In the genomic region with DNA sequence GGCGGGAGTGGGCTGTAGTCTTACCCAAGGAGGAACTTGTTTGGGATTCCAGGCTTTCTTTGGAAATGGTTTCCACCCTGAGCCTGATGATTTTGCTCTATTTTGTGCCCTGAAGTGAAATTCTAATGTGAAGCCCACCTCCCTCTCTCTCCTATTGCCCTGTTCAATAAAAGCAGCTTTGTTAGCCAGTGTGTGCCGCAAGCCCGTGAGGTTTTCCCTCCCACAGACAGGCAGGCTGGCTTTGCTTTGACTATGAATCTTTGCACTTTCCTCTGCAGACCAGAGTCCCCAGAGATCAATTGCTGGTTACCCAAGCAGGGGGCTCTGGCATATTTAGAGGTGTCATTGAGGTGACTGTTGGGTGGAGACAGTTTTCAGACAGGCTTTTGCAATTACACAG, we compare ENCODE assay signal across 18 mouse cellular contexts. TPM values are rescaled to one million over a fixed set of nuclear protein-coding genes. Genes with fewer than 3 reads are reported as not detected.
A peak's percentile ranks its signal among the peaks of the same experiment; 100 is the strongest.
DNase-seq lines count a peak whose midpoint lies in the region; ATAC-seq lines count a peak whose summit lies in the region.
"Had no signal": no experiment of that assay in that cellular context is flagged by ENCODE, and none has a peak within 500 bp of the region (broad histone marks: within the 10 kb centered on the region; RNA-seq: fewer than 3 reads in every experiment).

No protein-coding gene starts in this region.

- WGBS in hindbrain, embryonic 13.5 days: 55% methylated on average over 3 of the region's 3 CpGs
- WGBS in hindbrain, embryonic 16.5 days: 57% methylated on average over 3 of the region's 3 CpGs
- WGBS in embryonic facial prominence, embryonic 11.5 days: 41% methylated on average over 3 of the region's 3 CpGs
- WGBS in limb, embryonic 11.5 days: 58% methylated on average over 3 of the region's 3 CpGs

- no peaks in the 10 kb centered on the region for H3K9me3 ChIP-seq in hindbrain, embryonic 13.5 days
- H3K9me3 ChIP-seq in hindbrain, embryonic 16.5 days (ENCODE audit: control insufficient read depth, low read length): no peaks in the 10 kb centered on the region
- no peaks in the 10 kb centered on the region for H3K9me3 ChIP-seq in embryonic facial prominence, embryonic 11.5 days (replicated peaks; ENCODE audit: control insufficient read depth, low read length)
- no peaks in the 10 kb centered on the region for H3K9me3 ChIP-seq in limb, embryonic 11.5 days (ENCODE audit: control insufficient read depth, low read length)
- H3K9me3 ChIP-seq: G1E; liver, embryonic 15.5 days had no signal

- H3K4me2 ChIP-seq in hindbrain, embryonic 13.5 days: no peak overlapping the region
- no peak overlapping the region for H3K4me2 ChIP-seq in hindbrain, embryonic 16.5 days (ENCODE audit: low read length)
- H3K4me2 ChIP-seq in embryonic facial prominence, embryonic 11.5 days (ENCODE audit: low read depth, low read length): no peak overlapping the region
- no peak overlapping the region for H3K4me2 ChIP-seq in limb, embryonic 11.5 days (ENCODE audit: low read depth, severe bottlenecking)
- H3K4me2 ChIP-seq: liver, embryonic 15.5 days had no signal

- no peak overlapping the region for H3K9ac ChIP-seq in hindbrain, embryonic 13.5 days
- H3K9ac ChIP-seq in hindbrain, embryonic 16.5 days (ENCODE audit: low read depth, low read length): no peak overlapping the region
- no peak overlapping the region for H3K9ac ChIP-seq in embryonic facial prominence, embryonic 11.5 days (replicated peaks; ENCODE audit: low read length)
- H3K9ac ChIP-seq in limb, embryonic 11.5 days (ENCODE audit: low read length): no peak overlapping the region
- H3K9ac ChIP-seq: liver, embryonic 15.5 days had no signal

- no peak for DNase-seq in embryonic facial prominence, embryonic 11.5 days (ENCODE audit: low spot score)
- no peak for DNase-seq in limb, embryonic 11.5 days (ENCODE audit: low spot score)
- DNase-seq in heart, adult 9 months (ENCODE audit: low spot score in 2 of 2): no peak
- DNase-seq in lung, postnatal 25 days (ENCODE audit: low spot score): no peak
- DNase-seq: cerebellum, adult 11 months; kidney, postnatal 36 days; lung, postnatal 10 days; thymus, postnatal 14 days had no signal

- H3K4me3 ChIP-seq in hindbrain, embryonic 13.5 days: no peak overlapping the region
- H3K4me3 ChIP-seq in hindbrain, embryonic 16.5 days (ENCODE audit: low read length): no peak overlapping the region
- H3K4me3 ChIP-seq in brown adipose tissue, adult 24 weeks (ENCODE audit: insufficient read depth, low read depth, low read length): no peak overlapping the region
- H3K4me3 ChIP-seq in embryonic facial prominence, embryonic 11.5 days (ENCODE audit: low read depth, low read length): no peak overlapping the region
- H3K4me3 ChIP-seq in limb, embryonic 11.5 days (ENCODE audit: low read depth, low read length): no peak overlapping the region
- H3K4me3 ChIP-seq: gastrocnemius, adult 2 months; liver, embryonic 15.5 days; megakaryocyte, embryonic 14.5 days had no signal

- no peaks in the 10 kb centered on the region for H3K27me3 ChIP-seq in hindbrain, embryonic 13.5 days
- H3K27me3 ChIP-seq in hindbrain, embryonic 16.5 days (replicated peaks; ENCODE audit: control insufficient read depth, insufficient read depth, low read length): no peaks in the 10 kb centered on the region
- no peaks in the 10 kb centered on the region for H3K27me3 ChIP-seq in embryonic facial prominence, embryonic 11.5 days (ENCODE audit: control insufficient read depth, insufficient read depth, low read length)
- H3K27me3 ChIP-seq in limb, embryonic 11.5 days (ENCODE audit: control insufficient read depth, insufficient read depth, low read length): no peaks in the 10 kb centered on the region

- no peaks in the 10 kb centered on the region for H3K36me3 ChIP-seq in hindbrain, embryonic 13.5 days
- no peaks in the 10 kb centered on the region for H3K36me3 ChIP-seq in hindbrain, embryonic 16.5 days (ENCODE audit: control insufficient read depth, insufficient read depth, low read length)
- H3K36me3 ChIP-seq in embryonic facial prominence, embryonic 11.5 days (replicated peaks; ENCODE audit: control insufficient read depth, insufficient read depth, low read depth, low read length): no peaks in the 10 kb centered on the region
- H3K36me3 ChIP-seq in limb, embryonic 11.5 days (ENCODE audit: control insufficient read depth, insufficient read depth, low read length): no peaks in the 10 kb centered on the region
- H3K36me3 ChIP-seq: G1E; liver, embryonic 15.5 days had no signal

- peaks cover 19% of the 10 kb centered on the region for H3K4me1 ChIP-seq in hindbrain, embryonic 13.5 days (replicated peaks)
- H3K4me1 ChIP-seq in hindbrain, embryonic 16.5 days (ENCODE audit: control insufficient read depth, insufficient read depth, low read depth, low read length): peaks cover 2% of the 10 kb centered on the region; the same call in 1 of the 2 replicates
- peaks cover 13% of the 10 kb centered on the region for H3K4me1 ChIP-seq in brown adipose tissue, adult 24 weeks (ENCODE audit: control insufficient read depth, insufficient read depth, insufficient read length, low read length)
- no peaks in the 10 kb centered on the region for H3K4me1 ChIP-seq in embryonic facial prominence, embryonic 11.5 days (ENCODE audit: control insufficient read depth, insufficient read depth, low read length)
- H3K4me1 ChIP-seq in limb, embryonic 11.5 days (ENCODE audit: control insufficient read depth, insufficient read depth, low read length): peaks cover 16% of the 10 kb centered on the region
- H3K4me1 ChIP-seq: megakaryocyte, embryonic 14.5 days had no signal

- 0 out of 2 replicates have a peak overlapping the region, but pooled peaks have one; percentile 44 for H3K27ac ChIP-seq in hindbrain, embryonic 13.5 days
- no peak overlapping the region for H3K27ac ChIP-seq in hindbrain, embryonic 16.5 days (ENCODE audit: low read depth, low read length)
- peak overlapping the region; percentile 69 for H3K27ac ChIP-seq in brown adipose tissue, adult 24 weeks (replicated peaks; ENCODE audit: low read depth, low read length)
- peak overlapping the region; percentile 58; the same call in 1 of the 2 replicates for H3K27ac ChIP-seq in embryonic facial prominence, embryonic 11.5 days (replicated peaks; ENCODE audit: low read depth, low read length)
- H3K27ac ChIP-seq in limb, embryonic 11.5 days (replicated peaks; ENCODE audit: low read depth, low read length): peak overlapping the region; percentile 72
- H3K27ac ChIP-seq: gastrocnemius, adult 2 months; liver, embryonic 15.5 days had no signal

- ATAC-seq in hindbrain, embryonic 13.5 days (ENCODE audit: low FRiP score): no peak
- ATAC-seq in hindbrain, embryonic 16.5 days: no peak
- ATAC-seq in embryonic facial prominence, embryonic 11.5 days (replicated peaks; ENCODE audit: insufficient number of reproducible peaks, low FRiP score, low TSS enrichment, low read depth): no peak
- peak; percentile 52; the same call in 1 of the 2 replicates for ATAC-seq in limb, embryonic 11.5 days (ENCODE audit: insufficient number of reproducible peaks, low FRiP score, low TSS enrichment, low read depth)
- ATAC-seq: forebrain, embryonic 16.5 days had no signal

RNA-seq across cellular contexts. Expression of gene Cpa1, which starts 5.4 kb away (rescaled TPM):
- 0.71 and 1.1 TPM in 2 replicates for polyA plus RNA-seq in hindbrain, embryonic 13.5 days (2015; fragmentation: Nextera tagmentation; extraction: Ambion mirVana)
- 0.85 and 0.90 TPM in 2 replicates for polyA plus RNA-seq in hindbrain, embryonic 16.5 days (2015; fragmentation: Nextera tagmentation; extraction: Ambion mirVana)
- not detected in 2 replicates for polyA plus RNA-seq in brown adipose tissue, adult 24 weeks (2012; ENCODE audit: insufficient read depth, insufficient read length, missing spikeins)
- 0.17 and 0.21 TPM in 2 replicates for polyA plus RNA-seq in embryonic facial prominence, embryonic 11.5 days (2014; fragmentation: Nextera tagmentation; extraction: Ambion mirVana)
- 0.27 TPM in 1 of 2 replicates, not detected in the other for polyA plus RNA-seq in limb, embryonic 11.5 days (2014; fragmentation: Nextera tagmentation; extraction: Ambion mirVana)
- polyA plus RNA-seq: G1E had no signal

RNA-seq across cellular contexts. Expression of gene Cpa5, which starts 33.7 kb away (rescaled TPM):
- not detected in 2 replicates for polyA plus RNA-seq in hindbrain, embryonic 13.5 days (2015; fragmentation: Nextera tagmentation; extraction: Ambion mirVana)
- polyA plus RNA-seq in hindbrain, embryonic 16.5 days (2015; fragmentation: Nextera tagmentation; extraction: Ambion mirVana): 0.09 and 0.12 TPM in 2 replicates
- not detected in 2 replicates for polyA plus RNA-seq in brown adipose tissue, adult 24 weeks (2012; ENCODE audit: insufficient read depth, insufficient read length, missing spikeins)
- 0.22 and 0.27 TPM in 2 replicates for polyA plus RNA-seq in embryonic facial prominence, embryonic 11.5 days (2014; fragmentation: Nextera tagmentation; extraction: Ambion mirVana)
- polyA plus RNA-seq in limb, embryonic 11.5 days (2014; fragmentation: Nextera tagmentation; extraction: Ambion mirVana): 0.33 and 0.55 TPM in 2 replicates
- polyA plus RNA-seq: forebrain, embryonic 16.5 days; G1E; intestine, postnatal 0 days; midbrain, postnatal 0 days had no signal

RNA-seq across cellular contexts. Expression of gene Cep41, which starts 49.1 kb away (rescaled TPM):
- polyA plus RNA-seq in hindbrain, embryonic 13.5 days (2015; fragmentation: Nextera tagmentation; extraction: Ambion mirVana): 13.3 and 14.2 TPM in 2 replicates
- 10.4 and 14.1 TPM in 2 replicates for polyA plus RNA-seq in hindbrain, embryonic 16.5 days (2015; fragmentation: Nextera tagmentation; extraction: Ambion mirVana)
- polyA plus RNA-seq in brown adipose tissue, adult 24 weeks (2012; ENCODE audit: insufficient read depth, insufficient read length, missing spikeins): 1.4 and 4.8 TPM in 2 replicates
- polyA plus RNA-seq in embryonic facial prominence, embryonic 11.5 days (2014; fragmentation: Nextera tagmentation; extraction: Ambion mirVana): 23.7 and 28.1 TPM in 2 replicates
- 43.2 and 48.9 TPM in 2 replicates for polyA plus RNA-seq in limb, embryonic 11.5 days (2014; fragmentation: Nextera tagmentation; extraction: Ambion mirVana)
